Mouse (Mus musculus): Measurements from ENCODE around the gene Gdpgp1. TPM values are rescaled to one million over a fixed set of nuclear protein-coding genes. Genes with fewer than 3 reads are reported as not detected.

Gene Gdpgp1
- total RNA-seq, 2 experiments from 2014 or later, result 3.0 to 4.5 TPM

DNA sequence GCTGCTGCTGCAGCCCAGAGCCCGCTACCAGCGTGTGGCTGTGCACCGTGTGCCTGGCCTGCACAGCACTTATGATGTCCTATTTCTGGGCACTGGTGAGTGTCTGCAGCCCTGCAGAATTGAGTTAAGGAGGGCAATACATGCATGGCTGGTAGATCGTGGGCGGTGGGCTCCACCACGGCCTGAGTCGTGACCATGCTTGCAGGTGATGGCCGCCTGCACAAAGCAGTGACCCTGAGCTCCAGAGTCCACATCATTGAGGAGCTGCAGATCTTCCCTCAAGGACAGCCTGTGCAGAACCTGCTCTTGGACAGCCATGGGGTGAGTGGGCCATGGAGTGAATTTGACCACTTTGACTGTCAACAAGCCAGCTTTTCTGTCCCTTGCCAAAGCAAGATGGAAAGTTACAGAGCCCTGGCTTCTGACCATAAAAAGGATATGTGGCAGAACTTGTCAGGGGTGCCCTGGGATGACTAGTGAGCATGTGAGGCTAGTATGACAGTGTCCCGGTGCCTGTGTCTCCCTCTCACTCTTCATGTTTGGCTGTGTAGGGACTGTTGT, 12.3 kb upstream of the Gdpgp1 start:
- no peak for ATAC-seq (replicated peaks; ENCODE audit: poor library complexity, severe bottlenecking)

- ATAC-seq (replicated peaks; ENCODE audit: poor library complexity, severe bottlenecking), result no peak
Observed at GRCm38 (mm10) chr7:80221179-80221750, 11.4 kb upstream of the Gdpgp1 start.

DNA sequence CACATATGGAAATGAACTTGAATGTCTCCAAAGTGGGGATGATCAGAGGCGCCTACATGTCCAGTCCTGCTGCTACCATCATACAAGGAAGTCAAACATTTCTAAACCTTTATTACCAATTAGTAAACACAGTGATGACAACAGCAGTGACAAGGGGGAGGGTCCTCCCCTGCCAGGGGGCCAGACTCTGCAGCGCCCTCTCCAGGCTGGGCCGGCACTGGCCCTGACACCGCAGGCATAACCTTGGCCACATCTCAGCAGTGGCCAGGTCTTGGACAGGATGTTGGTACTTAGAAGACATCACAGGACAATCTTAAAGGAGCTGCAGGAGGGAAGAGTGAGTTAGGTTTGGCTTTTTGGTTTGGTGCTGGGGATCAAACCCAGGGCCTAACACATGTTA, 5.6 kb upstream of the Gdpgp1 start:
- ATAC-seq (replicated peaks; ENCODE audit: poor library complexity, severe bottlenecking), result no peak

GRCm38 (mm10) chr7:80230196-80230595, 2.5 kb upstream of the Gdpgp1 start:
- peak; percentile 41 for ATAC-seq (replicated peaks; ENCODE audit: poor library complexity, severe bottlenecking)

- peak; percentile 1; the same call in 1 of the 2 replicates for ATAC-seq (replicated peaks; ENCODE audit: poor library complexity, severe bottlenecking)
Observed at GRCm38 (mm10) chr7:80231971-80232488, 635 bp upstream of the Gdpgp1 start.

DNA sequence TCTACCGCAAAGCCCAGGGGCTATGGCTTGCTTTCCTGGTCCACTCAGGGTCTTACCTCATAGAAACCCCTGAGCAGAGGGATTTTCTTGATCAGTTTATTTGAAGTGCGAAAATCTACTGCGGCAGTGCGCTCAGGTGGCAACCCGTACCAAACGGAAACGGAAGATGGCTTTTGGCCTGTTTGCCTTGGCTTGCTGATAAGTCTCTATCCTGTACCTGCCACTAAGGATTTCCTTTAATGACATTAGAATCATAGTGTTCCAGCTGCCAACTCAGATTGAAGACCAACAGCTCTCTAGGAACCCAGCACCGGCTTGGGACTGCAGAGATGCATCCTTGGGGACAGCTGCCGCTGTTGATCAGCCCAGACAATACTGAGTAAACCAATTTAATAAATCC, 1.1 kb downstream of the Gdpgp1 start:
- no peak for ATAC-seq (replicated peaks; ENCODE audit: poor library complexity, severe bottlenecking)

DNA sequence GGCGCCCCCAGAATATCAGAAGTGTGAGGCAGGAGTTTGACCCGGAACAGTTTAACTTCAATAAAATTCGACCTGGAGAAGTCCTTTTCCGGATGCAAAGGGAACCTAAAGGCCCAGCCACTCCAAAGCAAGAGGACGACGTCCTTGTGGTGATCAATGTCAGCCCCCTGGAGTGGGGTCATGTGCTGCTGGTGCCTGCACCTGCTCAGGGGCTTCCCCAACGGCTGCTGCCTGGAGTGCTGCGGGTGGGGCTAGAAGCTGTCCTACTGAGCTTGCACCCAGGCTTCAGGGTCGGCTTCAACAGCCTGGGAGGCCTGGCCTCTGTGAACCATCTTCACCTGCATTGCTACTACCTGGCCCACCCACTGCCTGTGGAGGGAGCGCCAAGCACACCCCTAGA, 5.9 kb downstream of the Gdpgp1 start:
- ATAC-seq (replicated peaks; ENCODE audit: poor library complexity, severe bottlenecking), result no peak

DNA sequence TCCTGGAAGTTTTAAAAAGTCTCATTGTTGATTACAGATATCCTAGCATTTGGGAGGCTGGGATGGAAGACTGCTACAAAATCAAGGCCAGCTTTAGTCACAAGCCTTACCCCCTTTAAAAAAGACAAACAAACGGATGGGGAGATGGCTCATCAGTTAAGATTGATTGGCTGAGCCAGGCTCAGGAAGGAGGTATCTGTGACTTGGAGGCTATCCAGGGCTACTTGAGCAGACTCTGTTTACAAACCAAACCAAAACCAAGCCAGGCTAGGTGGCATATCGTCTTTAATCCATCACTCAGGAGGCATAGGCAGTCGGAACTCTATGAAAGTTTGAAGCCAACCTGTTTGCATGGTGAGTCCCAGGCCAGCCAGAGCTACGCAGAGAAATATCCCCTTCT, 9.0 kb downstream of the Gdpgp1 start:
- no peak for ATAC-seq (replicated peaks; ENCODE audit: poor library complexity, severe bottlenecking)

GRCm38 (mm10) chr7:80244851-80245250, 12.2 kb downstream of the Gdpgp1 start:
- ATAC-seq (replicated peaks; ENCODE audit: poor library complexity, severe bottlenecking), result no peak

GRCm38 (mm10) chr7:80246148-80246721, 13.6 kb downstream of the Gdpgp1 start, which contains the start of gene Ttll13:
Gene Ttll13, plus strand, starts transcription at chr7:80246376.
- ATAC-seq (replicated peaks; ENCODE audit: poor library complexity, severe bottlenecking), result peak; percentile 97

- ATAC-seq (replicated peaks; ENCODE audit: poor library complexity, severe bottlenecking), result no peak
Observed at GRCm38 (mm10) chr7:80246859-80247258, 14.2 kb downstream of the Gdpgp1 start.

GRCm38 (mm10) chr7:80252437-80252836, 19.8 kb downstream of the Gdpgp1 start:
- ATAC-seq (replicated peaks; ENCODE audit: poor library complexity, severe bottlenecking), result no peak

DNA sequence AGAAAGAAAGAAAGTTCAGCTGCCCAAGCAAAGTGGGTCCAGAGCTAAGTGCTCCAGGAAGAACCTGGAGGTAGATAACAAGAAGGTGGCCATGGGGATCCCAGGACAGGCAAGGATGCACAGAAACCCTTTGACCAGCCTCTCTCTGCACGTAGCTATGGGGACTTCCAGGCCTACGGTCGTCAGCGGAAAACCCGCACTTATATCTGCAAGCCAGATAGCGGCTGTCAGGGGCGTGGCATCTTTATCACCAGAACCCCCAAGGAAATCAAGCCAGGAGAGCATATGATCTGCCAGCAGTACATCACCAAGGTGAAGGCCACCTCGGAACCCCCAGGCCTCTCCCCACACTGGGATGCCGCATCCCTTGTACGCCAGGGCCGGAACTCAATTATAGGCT, 20.2 kb downstream of the Gdpgp1 start:
- ATAC-seq (replicated peaks; ENCODE audit: poor library complexity, severe bottlenecking), result no peak

DNA sequence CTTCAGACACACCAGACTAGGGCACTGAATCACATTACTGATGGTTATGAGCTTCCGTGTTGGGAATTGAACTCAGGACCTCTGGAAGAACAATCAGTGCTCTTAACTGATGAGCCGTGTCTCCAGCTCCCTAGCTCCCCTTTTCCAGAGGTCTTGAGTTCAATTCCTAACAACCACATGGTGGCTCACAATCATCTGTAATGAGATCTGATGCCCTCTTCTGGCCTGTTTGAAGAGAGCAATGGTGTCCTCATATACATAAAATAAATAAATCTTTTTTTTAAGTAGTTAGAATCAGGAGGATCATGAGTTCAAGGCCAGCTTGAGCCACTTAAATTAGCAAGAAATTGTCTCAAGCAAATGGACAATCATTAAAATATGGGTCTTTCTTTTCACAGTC, 23.3 kb downstream of the Gdpgp1 start:
- no peak for ATAC-seq (replicated peaks; ENCODE audit: poor library complexity, severe bottlenecking)

- no peak for ATAC-seq (replicated peaks; ENCODE audit: poor library complexity, severe bottlenecking)
Observed at GRCm38 (mm10) chr7:80257706-80258105, 25.0 kb downstream of the Gdpgp1 start.

DNA sequence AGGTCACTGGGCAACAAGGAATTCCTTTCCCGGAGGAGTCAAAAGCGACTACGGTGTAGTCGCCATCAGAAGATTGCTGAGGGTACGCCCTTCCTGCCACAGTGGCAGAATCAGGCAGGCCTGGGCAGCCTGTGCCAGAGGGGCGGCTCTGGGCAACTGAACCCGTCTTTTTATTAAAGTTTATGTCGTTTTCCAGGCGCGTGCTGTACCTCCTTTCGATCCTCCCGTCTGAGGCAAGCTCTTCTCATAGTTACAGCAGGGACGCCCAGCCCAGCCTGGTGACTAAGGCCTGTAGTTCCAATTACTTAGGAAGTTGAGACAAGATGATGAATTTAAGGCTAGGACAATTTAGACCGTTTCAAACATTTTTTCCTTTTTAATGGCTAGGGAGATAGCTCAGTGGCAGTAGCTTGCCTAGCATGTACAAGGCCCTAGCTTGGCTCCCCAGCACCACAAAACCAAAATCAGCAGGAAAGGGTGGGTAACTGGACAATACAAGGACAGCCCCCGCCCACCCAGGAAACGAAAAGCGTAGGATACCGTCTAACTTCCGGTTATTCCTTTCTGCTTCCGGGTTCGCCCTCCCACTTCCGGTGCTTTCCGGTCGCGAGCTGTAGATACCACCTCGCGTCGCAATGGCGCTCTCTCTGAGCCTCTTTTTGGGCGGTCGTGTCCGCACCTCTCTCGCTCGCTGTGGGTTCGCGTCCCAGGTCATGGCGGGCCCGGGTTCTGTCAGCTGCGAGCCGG, 28.1 kb downstream of the Gdpgp1 start, which contains the start of gene Ngrn:
Ngrn (plus strand) TSS at position 591 of the 747 bp plus-strand sequence.
- peak; percentile 89 for ATAC-seq (replicated peaks; ENCODE audit: poor library complexity, severe bottlenecking)

- peak; percentile 45 for ATAC-seq (replicated peaks; ENCODE audit: poor library complexity, severe bottlenecking)
Observed at GRCm38 (mm10) chr7:80261372-80261990, 28.8 kb downstream of the Gdpgp1 start.

DNA sequence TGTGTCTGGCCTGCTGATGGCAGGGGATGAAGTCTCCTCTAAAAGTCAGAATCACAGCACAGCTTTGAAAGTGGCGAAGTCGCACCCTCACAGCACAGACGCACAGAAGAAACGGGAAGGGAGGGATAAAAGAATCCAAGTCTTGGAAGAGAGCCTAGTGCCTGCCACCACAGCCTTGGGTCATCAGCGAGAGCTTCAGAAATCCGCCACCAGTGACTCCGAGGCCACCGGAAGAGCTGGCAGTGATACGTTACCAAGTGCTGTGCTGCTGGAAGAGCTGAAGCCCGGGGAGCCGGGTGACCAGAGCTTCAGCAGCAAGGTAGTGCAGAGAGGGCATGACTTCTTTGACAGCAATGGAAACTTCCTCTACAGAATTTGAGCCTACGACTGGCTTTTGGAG, 31.9 kb downstream of the Gdpgp1 start:
- no peak for ATAC-seq (replicated peaks; ENCODE audit: poor library complexity, severe bottlenecking)

GRCm38 (mm10) chr7:80267764-80268163, 35.1 kb downstream of the Gdpgp1 start:
- ATAC-seq (replicated peaks; ENCODE audit: poor library complexity, severe bottlenecking), result no peak

GRCm38 (mm10) chr7:80268897-80269750, 36.5 kb downstream of the Gdpgp1 start, which contains the start of gene Vps33b:
Gene Vps33b, plus strand, starts transcription at chr7:80269649.
- peak; percentile 98 for ATAC-seq (replicated peaks; ENCODE audit: poor library complexity, severe bottlenecking)

Data from granulocyte monocyte progenitor cell, adult 5-6 weeks (primary cell).